Mouse (Mus musculus) liver, embryonic 14.5 days (tissue): ENCODE results near the gene Kbtbd6.

Experiments
- CTCF ChIP-seq: IDR thresholded peaks from 2 replicates; pipeline ENCODE4 v1.5.1; 2016; ENCODE audit warnings: antibody characterized with exemption, low read depth, control low read depth
- EP300 ChIP-seq: IDR thresholded peaks from 2 replicates; pipeline ENCODE4 v1.6.1; 2016; ENCODE audit warnings: antibody characterized with exemption, low read depth

DNA sequence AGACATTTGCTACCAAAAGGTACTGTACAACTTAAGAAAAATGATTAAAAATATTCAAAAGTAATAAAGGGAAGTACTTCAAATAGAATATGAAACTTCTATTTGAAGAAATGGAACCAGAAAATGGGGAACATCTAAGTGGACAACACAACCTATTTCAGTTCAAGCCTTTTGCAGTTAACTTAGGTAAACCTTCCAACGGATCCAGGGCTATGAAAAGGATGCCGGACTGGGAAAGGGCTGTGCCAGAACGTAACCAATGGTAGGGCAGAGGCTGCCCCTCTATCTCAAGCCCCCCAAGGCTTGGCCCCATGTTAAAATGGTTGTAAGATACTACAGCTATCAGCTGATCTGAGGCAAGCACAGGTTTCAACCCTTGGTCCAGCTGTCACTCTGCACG, 9.4 kb downstream of the Kbtbd6 start:
- TF ChIP-seq CTCF (no peak), EP300 (no peak)
